Mouse (Mus musculus) heart, postnatal 36 days (tissue): Measurements from ENCODE around the gene Fam209. TPM values are rescaled to one million over a fixed set of nuclear protein-coding genes. Genes with fewer than 3 reads are reported as not detected.

Experiments used
- DNase-seq, 2 experiments: peaks; one replicate each; pipeline ENCODE4 v3.0.0; 2021 to 2022
- intact Hi-C: fragments of 180-260 bp; cut with DNase I; formaldehyde crosslinking; loops from one replicate; pipeline ENCODE4 v1.15.1; 2025
- total RNA-seq, 2 experiments: library from RNA; stranded (reverse); gene quantifications; 2 replicates each; pipeline ENCODE4 v1.2.3; 2021

The Fam209 gene
- total RNA-seq, 2 experiments from 2014 or later = not detected

DNA sequence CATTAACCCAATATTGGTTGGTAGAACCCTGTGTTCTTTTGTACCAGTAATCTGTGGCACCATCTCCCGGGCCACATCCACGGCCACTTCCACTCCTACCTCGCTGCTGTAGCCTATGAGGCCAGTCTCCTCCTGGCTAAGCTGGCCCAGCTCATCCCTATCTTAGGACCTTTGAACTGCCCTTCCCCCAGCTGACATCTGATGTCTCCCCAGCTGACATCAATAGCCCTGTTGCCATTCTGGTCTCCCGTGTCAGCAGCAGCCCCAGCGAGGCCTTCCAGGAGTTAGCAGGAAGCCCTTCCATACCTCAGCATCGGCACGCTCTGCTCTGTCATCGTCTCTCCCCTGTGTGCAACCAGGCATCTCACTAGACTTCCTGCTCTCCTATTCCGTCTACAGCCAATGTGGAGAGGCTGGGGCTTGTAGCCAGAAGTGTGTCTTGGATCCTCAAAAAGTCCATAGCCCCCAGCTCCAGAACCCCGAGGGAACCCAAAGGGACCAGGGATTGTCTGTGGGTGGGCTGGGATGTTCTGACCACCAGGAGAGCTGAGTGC, 4.5 kb downstream of the Fam209 start:
- intact Hi-C loops = loop anchor here (2.0 to 5.0 kb wide), 3 partner anchors 281 to 521 kb away; no protein-coding TSS in a partner anchor
- DNase-seq = no peak

DNA sequence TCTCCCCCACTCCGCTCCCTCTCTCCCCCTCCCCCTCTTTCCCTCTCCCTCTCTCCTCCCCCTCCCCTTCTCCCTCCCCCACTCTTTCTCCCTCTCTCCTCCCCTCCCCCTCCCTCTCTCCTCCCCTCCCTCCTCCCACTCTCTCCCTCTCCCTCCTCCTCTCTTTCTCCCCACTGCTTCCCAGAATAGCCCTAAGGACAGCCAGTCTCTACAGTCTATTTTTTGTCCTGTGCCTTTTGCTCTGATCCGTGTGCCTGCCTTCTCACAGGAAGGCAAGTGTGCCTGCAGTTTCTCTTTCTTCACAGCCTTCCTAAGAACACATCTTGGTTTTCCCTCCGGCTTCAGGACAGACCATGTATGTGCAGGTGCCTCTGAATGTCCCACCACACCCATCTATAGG, 5.0 kb downstream of the Fam209 start:
- DNase-seq = no peak

DNA sequence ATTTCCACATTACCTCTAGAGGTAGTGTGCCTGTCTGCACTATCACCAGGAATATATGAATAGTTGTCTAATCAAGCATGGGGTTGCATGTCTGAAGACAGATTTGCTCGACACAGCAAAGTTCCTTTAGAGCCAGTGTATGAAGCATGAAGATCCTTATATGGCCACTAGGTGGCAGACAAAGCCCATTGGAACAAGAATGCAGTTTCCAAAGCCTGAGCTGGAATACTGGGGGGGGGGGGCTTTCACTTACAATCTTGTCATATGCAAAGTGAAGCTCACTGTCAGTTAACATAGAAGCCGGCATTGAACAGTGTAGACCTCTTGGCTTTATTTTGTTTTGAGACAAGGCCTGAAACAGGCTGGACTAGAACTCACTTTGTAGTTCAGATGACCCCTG, 5.5 kb downstream of the Fam209 start:
- peak; percentile 20 to 46 for DNase-seq
- intact Hi-C loops = loop anchor here (1.0 to 5.0 kb wide), 6 partner anchors 23 to 611 kb away; no protein-coding TSS in a partner anchor

More for the DNA sequence above, 5.0 kb downstream of the Fam209 start:
- intact Hi-C loops = loop anchor here (2.0 to 5.0 kb wide), 3 partner anchors 280 to 520 kb away; no protein-coding TSS in a partner anchor

DNA sequence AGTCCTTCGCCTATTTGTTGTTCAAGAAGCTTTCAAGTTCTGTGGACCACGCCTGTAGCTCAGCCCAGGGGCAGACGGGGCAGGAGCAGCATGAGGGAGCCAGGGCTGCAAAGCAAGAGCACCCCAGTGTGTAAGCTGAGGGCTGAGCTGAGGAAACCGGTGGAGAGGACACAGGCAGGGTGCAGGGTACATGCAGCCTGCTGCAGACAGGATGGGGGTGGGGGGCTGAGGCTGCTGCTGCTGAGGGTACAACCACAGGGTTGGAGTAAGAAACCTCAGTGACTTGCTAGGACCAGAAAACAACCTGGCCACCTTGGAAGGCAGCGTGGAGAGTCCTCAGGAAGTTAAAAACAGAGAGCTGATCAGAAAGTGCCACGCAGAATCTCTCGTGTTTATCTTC, 8.0 kb downstream of the Fam209 start:
- intact Hi-C loops = no loop called here
- no peak for DNase-seq

DNA sequence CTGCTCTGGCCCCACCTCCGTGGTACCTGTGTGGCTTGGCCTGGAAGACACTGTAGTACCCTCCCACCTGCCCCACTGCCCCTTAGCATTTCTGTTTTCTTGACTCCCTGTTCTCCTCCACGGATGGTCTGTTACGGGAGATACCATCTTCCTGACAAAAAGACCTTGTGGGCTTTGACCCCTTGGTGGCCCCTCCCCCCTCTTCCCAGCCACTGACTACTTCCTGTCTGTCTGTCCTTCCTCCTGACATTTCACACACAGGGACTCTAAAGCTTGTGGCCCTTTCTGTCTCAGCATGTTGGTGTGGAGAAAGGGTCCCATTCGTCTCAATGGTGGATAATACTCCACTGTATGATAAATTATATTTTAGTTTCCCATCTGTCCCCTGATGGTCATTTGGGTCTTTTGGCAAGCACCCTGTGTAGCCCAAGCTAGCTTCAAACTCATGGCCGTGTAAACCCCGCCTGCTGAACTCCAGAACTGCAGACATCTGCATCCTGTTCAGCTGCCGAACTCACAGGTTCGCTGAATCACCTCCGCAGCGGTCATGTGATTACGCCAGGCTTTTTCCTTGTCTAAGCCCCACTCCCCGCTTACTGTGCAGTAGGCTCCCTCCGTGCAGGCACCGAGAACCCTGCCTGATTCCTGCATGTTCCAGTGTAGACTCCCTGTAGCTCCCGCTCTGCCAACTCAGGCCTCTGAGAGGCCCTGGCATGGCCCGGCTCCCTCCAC, 9.5 kb downstream of the Fam209 start:
- DNase-seq = no peak
- intact Hi-C loops = no loop called here

DNA sequence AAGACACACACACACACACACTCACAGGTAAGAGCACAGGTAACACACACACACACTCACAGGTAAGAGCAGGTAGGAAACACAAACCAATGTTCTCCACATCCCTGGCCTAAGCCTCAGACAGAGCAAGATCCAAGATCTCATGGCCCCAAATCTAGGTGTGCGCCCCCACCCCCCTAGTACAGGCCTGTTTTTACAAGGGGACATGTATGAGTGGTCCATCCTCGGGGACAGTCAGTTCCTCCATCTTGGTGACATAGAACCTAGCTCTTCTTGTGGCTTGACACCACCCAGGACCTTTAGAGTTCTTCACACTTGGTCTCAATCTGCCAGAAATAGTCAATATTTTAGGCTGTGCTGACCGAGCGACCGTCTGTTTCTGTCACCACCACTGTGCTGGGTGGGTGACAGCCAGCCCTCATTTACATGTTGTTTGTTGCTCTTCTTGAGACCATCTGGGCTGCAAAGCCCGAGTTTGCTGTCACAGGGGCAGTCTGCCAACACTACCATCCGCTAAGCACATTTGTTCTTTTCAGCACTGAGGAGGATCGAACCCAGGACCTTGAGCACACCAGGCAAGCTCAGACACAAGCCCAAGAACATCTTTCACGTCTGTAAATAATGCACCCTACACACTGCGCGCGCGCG, 11.6 kb downstream of the Fam209 start:
- intact Hi-C loops = no loop called here
- no peak for DNase-seq

DNA sequence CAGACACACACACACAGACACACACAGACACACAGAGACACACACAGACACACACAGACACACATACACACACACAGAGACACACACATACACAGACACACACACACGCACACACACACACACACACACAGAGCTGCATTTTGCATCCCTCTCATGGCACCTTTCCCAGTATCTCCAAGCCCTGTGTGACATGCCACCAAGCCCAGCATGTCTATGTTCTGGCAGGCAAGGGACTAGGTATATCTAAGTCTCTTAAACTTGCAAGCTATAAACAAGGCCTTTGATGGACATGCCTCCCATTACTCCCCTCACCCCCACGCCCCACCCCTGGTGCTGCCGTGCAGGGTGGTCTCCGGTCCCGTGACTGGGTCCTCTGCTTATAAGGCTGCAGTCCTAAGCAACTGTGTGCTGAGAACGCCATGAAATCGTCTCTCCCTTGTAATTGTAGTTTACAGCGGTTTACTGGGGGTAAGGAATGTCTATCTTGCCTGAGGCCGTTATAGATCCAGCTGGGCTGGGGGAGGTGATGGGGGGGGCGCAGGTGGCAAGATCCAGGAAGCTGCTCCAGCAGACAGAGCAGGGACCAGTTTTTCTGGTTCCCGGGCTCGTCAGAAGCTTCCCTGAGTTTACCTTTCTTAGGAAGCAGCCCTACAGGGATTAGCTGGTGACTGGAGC, 12.5 kb downstream of the Fam209 start:
- intact Hi-C loops = no loop called here
- DNase-seq = no peak

DNA sequence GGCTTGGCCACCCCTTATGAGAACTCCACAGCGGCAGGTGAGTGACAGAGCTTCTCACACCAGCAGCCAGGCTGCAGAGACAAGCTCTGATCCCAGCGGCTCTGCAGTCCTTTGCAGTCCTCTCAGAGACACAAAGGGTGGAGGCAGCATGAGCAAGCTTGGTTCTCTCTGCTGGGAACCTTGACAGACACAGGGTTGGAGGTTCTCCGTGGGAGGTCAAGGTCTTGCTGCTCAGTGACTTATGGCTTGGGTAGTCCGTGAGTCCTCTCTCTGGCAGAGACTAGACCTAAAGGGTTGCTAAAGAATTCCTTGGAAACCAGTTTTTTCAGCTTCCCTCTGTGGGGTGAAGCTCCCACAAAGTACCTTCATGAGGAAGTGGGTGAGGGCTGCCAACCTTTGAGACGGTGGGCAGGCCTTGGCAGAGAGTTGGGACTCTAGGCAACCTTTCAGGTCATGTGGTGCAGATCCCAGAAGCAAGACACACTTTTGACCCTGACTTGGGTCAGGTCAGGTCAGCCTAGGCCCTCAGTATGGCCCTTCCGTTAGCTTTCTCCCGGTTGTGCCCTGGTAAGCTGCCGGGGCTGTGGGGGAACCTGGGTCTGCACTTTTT, 24.5 kb downstream of the Fam209 start:
- DNase-seq = no peak
- intact Hi-C loops = no loop called here

DNA sequence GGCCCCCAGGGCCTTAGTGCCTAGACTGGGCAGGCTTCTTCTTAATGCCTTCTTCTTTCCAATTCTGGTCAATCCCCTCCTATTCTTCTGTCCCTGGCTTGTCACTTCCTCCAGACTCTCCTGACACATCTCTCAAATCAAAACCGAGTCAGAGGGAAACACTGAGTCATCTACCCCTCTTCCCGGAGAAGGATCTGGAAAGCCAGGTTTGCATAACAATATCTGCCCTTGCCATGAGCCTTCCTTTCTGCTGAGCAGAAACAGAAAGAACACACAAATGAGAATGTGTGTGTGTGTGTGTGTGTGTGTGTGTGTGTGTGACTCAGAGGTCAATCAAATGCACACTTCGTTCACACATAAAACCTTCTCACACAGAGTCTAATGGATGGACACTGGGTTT, 26.5 kb downstream of the Fam209 start:
- intact Hi-C loops = no loop called here
- no peak for DNase-seq

DNA sequence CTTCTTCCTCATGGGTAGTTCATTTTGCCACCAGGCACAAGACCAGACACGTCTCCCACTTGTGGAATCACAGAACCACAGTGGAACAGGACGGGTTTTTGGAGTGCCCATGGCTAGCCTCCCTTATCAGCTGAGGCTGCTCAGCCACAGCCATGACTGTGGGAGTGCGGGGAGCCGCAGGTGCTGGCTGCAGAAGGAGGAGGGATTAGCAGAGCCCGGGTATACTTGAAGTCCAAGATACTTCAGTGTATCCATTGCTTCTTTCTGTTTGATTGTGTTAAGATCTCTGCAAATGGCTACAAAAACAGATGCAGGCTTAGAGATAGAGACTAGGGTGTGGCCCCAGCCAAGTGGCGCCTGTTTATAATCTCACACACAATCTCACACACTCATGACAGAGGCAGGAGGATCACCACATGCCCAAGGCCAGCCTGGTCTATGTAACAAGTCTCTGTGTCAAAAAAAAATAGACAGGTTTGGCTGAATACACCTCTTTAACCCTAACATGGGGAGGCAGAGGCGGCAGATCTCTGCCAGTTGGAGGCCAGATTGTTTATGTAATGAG, 28.5 kb downstream of the Fam209 start:
- intact Hi-C loops = loop anchor here (1.0 to 5.0 kb wide), 2 partner anchors 23 to 279 kb away; no protein-coding TSS in a partner anchor
- DNase-seq = no peak

DNA sequence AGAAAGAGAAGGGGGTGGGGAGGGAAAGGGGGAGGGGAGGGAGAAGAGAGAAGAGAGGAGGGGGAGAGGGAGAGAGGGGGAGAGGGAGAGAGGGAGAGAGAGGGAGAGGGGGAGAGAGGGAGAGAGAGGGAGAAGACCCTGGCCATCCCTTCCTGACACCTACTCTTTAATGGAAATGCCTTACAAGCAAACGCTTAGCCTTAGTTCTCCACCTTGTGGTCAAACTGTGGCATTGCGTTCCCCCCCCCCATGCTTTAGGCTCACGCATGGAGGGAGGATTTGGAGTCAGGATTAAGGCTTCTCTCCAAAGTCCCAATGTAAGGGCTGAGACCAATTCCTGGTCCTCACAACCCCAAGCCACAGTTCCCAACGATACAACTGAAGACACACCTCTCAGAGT, 29.0 kb downstream of the Fam209 start:
- DNase-seq = peak; percentile 4 to 14
- intact Hi-C loops = loop anchor here (1.0 to 5.0 kb wide), 2 partner anchors 23 to 279 kb away; no protein-coding TSS in a partner anchor

DNA sequence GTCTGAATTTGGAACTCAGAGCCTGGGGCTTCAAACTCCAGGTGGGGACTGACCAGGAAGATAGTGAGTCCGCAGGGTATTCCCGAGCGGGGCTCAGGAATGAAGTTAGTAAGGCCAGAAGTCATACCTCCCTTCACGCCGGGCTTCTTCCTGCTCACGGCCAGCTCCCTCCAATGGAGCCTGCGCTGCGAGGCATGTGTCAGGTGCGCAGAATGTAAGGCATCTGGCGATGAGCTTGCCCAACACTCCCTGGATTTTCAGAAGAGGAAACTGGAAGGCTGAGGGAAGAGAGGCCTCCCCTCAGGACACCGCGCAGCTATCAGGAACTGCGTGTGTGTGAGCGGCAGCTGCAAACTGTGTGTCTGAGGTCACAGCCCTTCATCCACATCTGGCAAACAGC, 29.8 kb downstream of the Fam209 start:
- intact Hi-C loops = loop anchor here (5.0 kb wide), 1 partner anchor 280 kb away; no protein-coding TSS in a partner anchor
- DNase-seq = no peak

DNA sequence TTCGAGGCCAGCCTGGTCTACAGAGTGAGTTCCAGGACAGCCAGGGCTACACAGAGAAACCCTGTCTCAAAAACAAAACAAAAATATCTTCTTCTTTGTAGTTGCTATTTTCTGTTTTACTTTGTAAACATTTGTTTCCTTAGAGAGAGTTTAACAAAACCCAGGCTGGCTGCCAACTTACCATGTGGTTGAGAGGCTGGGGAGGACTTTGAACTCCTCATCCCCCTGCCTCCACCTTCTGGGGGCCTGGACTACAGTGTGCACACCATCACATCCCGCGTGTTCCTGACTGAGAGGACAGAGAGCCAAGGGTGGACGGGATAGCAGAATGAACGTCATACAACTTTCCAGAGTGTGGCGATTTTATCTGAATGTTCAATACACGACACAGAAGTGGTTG, 33.8 kb downstream of the Fam209 start:
- DNase-seq = no peak
- intact Hi-C loops = no loop called here

DNA sequence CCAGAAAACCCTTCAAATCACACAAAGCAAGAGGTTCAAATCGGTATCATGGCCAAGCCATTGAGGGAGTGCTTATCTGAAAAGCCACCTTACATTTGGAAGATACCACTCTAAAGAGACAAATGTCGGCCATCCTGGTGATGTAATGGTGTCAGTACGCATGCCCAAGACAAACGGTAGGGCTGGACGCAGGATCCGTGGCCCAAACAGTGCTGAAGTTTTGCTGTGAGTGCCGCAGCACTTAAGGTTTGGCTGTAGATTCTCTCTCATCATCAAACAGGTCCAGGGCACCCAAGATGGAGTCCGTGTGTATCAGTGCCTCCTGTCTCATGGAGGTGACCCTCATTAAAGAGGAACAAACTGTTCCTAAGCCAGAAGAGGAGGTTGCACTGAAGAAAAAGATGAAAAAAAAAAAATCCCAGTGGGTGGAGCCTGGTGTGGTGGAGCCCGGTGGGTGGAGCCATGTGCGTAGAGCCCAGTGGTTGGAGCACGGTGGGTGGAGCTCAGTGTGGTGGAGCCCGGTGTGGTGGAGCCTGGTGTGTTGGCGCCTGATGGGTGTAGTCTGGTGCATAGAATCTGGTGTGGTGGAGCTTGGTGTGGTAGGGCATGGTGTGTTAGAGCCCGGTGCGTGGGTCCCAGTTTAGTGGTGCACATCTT, 37.9 kb downstream of the Fam209 start:
- DNase-seq = no peak
- intact Hi-C loops = no loop called here

DNA sequence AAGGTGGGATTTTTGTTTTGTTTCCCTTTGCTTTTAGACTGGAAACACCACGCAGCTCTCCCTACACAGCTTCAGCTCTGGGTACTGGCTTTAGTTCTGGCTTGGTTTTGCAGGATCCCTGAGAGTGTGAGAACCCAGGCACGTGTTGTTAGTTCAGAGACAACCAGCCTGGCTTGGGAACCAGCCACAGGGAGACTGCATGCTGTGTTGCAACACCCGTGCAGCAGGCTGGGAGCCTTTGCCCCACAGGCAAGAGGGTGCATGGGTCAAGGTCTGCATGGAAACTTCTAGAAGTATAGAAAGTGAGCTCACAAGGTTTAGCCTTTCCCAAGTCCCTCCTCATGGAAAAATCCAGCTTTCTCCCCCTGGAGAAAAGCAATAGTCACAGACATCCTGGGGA, 38.6 kb downstream of the Fam209 start:
- DNase-seq = no peak
- intact Hi-C loops = no loop called here

DNA sequence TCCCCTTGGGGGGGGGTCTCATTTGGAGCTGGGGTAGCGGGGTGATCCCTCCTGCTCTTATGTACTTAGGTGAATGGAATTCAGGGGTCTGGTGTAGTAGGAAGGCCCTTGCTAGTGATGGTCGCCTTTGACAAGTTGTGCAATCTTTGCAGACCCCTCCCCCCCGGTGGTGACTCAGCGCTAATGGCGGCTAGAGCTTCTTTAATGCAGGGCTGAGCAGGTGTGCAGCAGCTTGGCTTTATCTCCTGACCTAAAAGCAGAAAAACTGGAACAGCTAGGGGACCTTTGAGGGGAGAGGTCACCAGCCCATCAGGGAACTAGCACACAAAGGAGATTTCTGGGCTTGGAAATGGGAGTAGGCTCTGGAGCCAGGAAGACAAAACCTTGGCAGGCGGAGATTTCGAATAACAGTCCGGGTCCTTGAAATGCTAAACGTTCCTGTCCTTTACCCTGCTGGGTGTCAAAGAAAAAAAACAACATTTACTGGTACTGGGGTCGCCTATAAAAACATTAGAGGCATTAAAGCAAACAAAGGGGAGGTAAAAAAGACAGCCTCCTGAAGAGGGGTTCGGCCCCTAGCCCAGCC, 44.2 kb downstream of the Fam209 start:
- DNase-seq = no peak
- intact Hi-C loops = no loop called here

DNA sequence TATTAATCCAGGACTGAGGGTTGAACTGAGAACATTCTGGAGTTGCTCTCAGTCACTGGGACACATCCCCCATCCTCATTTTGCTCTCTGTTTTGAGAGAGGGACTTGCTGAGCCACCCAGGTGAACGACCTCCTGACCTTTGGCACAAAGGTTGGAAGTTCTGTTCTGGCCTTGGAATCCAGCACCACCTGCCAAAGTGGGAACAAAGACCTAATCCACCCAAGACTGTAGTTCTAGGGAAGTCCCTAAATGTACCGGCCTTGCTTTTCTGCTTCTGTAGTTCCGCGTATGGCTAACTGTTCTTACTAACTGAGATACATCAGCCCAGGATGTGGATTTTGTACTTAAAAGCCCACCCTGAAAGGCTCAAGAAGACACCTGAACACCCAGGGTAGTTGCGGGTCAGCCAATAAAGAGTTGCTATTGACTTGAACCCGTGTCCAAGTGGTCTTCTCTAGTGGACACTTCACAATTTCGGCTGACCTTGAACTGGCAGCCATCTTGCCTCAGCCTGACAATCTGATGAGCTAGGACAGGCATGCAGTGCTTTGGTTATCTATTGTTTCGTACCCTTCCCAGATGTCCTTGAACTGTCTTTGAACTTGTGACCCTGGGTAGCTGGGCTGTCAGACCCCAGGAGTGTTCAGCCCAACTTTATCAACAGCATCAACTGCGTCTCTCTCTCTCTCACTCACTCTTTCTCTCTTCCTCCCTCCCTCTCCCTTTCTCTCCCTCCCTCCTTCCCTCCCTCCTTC, 48.5 kb downstream of the Fam209 start:
- intact Hi-C loops = no loop called here
- DNase-seq = no peak

DNA sequence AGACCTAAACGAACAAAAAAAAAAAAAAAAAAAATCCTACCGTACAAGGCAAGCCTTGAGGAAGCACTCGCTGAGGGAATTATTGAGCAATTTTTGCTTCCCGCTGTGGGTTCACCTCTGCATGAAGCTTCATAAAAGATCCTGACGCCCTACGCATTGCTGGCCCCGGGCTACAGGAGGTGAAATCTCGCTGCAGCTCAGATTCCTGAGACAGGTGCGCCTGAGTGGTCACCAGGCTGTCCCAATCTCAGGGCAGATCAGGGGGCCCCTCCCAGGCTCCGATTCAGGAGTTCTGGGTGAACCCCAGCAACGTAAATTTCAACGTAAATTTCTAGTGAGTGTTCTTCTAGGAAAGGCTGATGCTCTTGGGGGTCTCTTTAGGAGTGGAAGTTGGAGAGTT, 50.2 kb downstream of the Fam209 start:
- DNase-seq = no peak
- intact Hi-C loops = no loop called here
